Mouse (Mus musculus) liver, embryonic 14.5 days (tissue): ENCODE data around the gene Ssu72. TPM values are rescaled to one million over a fixed set of nuclear protein-coding genes. Genes with fewer than 3 reads are reported as not detected.
"Not testable (repeated sequence)": the region's sequence is repeated elsewhere in the genome, so short reads cannot be mapped to it uniquely, and the experiment has no call there.

ENCODE experiments used
- ATAC-seq: fragments of 200-750 bp; cut with Nextera tagmentation; 2 replicates; pipeline ENCODE4 v1.8.0; 2017; ENCODE audit warnings: moderate number of reproducible peaks, mild to moderate bottlenecking, moderate library complexity; ENCODE audit not compliant: insufficient read depth
- DNase-seq, 3 experiments: peaks; one replicate each; pipeline ENCODE4 v3.0.0-alpha.2; 2012 to 2013; ENCODE audit warnings: low read depth in 3 of 3, low spot score in 3 of 3
- H3K27ac ChIP-seq: fragments of 300-500 bp; sonication (generic); 2 replicates; pipeline ENCODE4 v1.5.1; 2014; ENCODE audit warnings: moderate library complexity, mild to moderate bottlenecking, control low read depth, inconsistent platforms
- H3K27me3 ChIP-seq: fragments of 300-500 bp; sonication (generic); 2 replicates; pipeline ENCODE4 v1.6.1; 2014; ENCODE audit warnings: mild to moderate bottlenecking, low read length, moderate library complexity; ENCODE audit not compliant: control insufficient read depth, insufficient read depth
- H3K36me3 ChIP-seq: fragments of 300-500 bp; sonication (generic); replicated peaks from 2 replicates; pipeline ENCODE4 v1.6.1; 2014; ENCODE audit warnings: low read depth; ENCODE audit not compliant: control insufficient read depth, insufficient read depth
- H3K4me1 ChIP-seq, 2 experiments: fragments of 200-500 bp in 1 of 2; fragments of 300-500 bp in 1 of 2; sonication (generic) in 1 of 2; replicated peaks; 2 replicates each; pipeline ENCODE4 v1.6.1; 2012 to 2014; ENCODE audit warnings: antibody characterized with exemption in 1 of 2, inconsistent platforms in 1 of 2, low read length in 1 of 2; ENCODE audit not compliant: control insufficient read depth in 2 of 2, insufficient read depth in 2 of 2
- H3K4me2 ChIP-seq: fragments of 300-500 bp; sonication (generic); 2 replicates; pipeline ENCODE4 v1.6.1; 2014; ENCODE audit warnings: low read depth, mild to moderate bottlenecking, control low read depth, moderate library complexity
- H3K4me3 ChIP-seq, 2 experiments: fragments of 200-500 bp in 1 of 2; fragments of 300-500 bp in 1 of 2; sonication (generic) in 1 of 2; 2 replicates each; pipeline ENCODE4 v1.5.1; 2012 to 2014; ENCODE audit warnings: low read depth in 2 of 2, low read length in 2 of 2, mild to moderate bottlenecking in 2 of 2, control low read depth in 1 of 2, inconsistent platforms in 1 of 2, moderate library complexity in 1 of 2; ENCODE audit not compliant: insufficient read depth in 1 of 2
- H3K9ac ChIP-seq: fragments of 300-500 bp; sonication (generic); replicated peaks from 2 replicates; pipeline ENCODE4 v1.6.1; 2014; ENCODE audit warnings: mild to moderate bottlenecking, control low read depth, moderate library complexity
- H3K9me3 ChIP-seq: fragments of 300-500 bp; sonication (generic); 2 replicates; pipeline ENCODE4 v1.6.1; 2016; ENCODE audit warnings: low read length, mixed read lengths; ENCODE audit not compliant: control insufficient read depth
- CTCF ChIP-seq: IDR thresholded peaks from 2 replicates; pipeline ENCODE4 v1.5.1; 2016; ENCODE audit warnings: antibody characterized with exemption, low read depth, control low read depth
- EP300 ChIP-seq: IDR thresholded peaks from 2 replicates; pipeline ENCODE4 v1.6.1; 2016; ENCODE audit warnings: antibody characterized with exemption, low read depth
- WGBS: fragments of 180-500 bp; shearing (Covaris S2); extraction: QIAGEN DNeasy Blood & Tissue Kit; methylation state at CpG from one replicate; pipeline ENCODE4 v1.1.7; 2014; ENCODE audit not compliant: insufficient replicate concordance; 5-methylcytosine and 5-hydroxymethylcytosine counted together
- polyA plus RNA-seq, 2 experiments: library from polyadenylated mRNA; depleted of rRNA in 1 of 2; stranded (reverse) in 1 of 2; unstranded in 1 of 2; fragments of >200 nt; fragmentation: Nextera tagmentation in 1 of 2; extraction: Ambion mirVana in 1 of 2; gene quantifications; 2 replicates each; pipeline versions ENCODE4 v1.2.1 to v1.2.3; 2012 to 2014

The Ssu72 gene
- polyA plus RNA-seq, 2 experiments = 38.6 to 56.9 TPM

DNA sequence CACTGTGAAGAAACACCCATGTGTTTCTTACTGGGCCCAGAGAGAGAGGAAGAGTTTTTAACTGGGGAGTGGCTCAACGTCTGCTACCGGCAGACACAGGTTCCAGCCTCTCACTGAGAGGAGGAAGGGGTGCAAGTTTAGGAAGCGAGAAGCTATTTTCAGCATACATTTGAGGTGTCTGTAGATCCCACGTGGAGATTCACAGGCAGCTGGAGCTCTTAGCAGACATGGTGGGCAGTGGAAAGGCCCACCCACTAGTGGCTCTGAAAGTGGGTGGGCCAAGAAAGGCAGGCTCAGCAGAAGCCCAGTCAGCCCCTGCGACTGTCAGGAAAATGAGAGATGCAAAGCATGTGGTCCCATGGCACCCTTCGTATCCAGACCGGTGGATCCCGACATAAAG lies 33.7 kb downstream of the Ssu72 start:
- TF ChIP-seq CTCF (no peak), EP300 (no peak)
- 50% methylated on average over 8 of the region's 8 CpGs for WGBS
- no peaks in the 10 kb centered on the region for H3K27me3 ChIP-seq
- no peak for DNase-seq
- no peak overlapping the region for H3K9ac ChIP-seq
- no peak overlapping the region for H3K27ac ChIP-seq
- no peak overlapping the region for H3K4me3 ChIP-seq
- H3K4me2 ChIP-seq = no peak overlapping the region
- ATAC-seq = no peak
- peaks cover 10% of the 10 kb centered on the region for H3K36me3 ChIP-seq
- H3K9me3 ChIP-seq = no peaks in the 10 kb centered on the region
- H3K4me1 ChIP-seq = peaks cover 3% of the 10 kb centered on the region in 2 experiments; a peak in 1 of 4 replicates

DNA sequence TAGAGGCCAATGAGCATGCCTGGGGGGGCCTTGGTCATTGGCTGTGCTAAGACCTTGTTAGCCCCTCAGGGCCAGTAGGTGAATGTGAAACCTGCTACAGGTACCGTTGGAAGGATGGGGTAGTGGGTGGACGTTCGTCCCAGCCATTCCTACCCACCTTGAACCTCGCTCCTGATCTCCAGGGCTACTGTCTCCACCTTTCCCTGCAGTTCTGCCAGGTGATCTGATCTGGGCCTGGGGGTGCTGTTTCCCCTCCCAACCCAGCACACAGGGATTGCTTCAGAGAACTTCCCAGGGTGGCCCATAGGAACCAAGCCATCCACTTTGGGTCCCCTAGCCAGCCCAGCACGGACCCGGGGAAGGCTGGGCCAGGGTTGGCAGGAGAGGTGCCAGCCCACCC lies 34.6 kb downstream of the Ssu72 start:
- H3K36me3 ChIP-seq = peaks cover 16% of the 10 kb centered on the region
- TF ChIP-seq EP300 (no peak), CTCF (no peak)
- no peak overlapping the region for H3K4me3 ChIP-seq
- no peaks in the 10 kb centered on the region for H3K9me3 ChIP-seq
- WGBS = 64% methylated on average over 6 of the region's 6 CpGs
- H3K27ac ChIP-seq = no peak overlapping the region
- H3K9ac ChIP-seq = no peak overlapping the region
- ATAC-seq (no peak), DNase-seq (no peak)
- no peaks in the 10 kb centered on the region for H3K27me3 ChIP-seq
- peaks cover 1 to 3% of the 10 kb centered on the region in 2 experiments; a peak in 1 of 4 replicates for H3K4me1 ChIP-seq
- H3K4me2 ChIP-seq = no peak overlapping the region

DNA sequence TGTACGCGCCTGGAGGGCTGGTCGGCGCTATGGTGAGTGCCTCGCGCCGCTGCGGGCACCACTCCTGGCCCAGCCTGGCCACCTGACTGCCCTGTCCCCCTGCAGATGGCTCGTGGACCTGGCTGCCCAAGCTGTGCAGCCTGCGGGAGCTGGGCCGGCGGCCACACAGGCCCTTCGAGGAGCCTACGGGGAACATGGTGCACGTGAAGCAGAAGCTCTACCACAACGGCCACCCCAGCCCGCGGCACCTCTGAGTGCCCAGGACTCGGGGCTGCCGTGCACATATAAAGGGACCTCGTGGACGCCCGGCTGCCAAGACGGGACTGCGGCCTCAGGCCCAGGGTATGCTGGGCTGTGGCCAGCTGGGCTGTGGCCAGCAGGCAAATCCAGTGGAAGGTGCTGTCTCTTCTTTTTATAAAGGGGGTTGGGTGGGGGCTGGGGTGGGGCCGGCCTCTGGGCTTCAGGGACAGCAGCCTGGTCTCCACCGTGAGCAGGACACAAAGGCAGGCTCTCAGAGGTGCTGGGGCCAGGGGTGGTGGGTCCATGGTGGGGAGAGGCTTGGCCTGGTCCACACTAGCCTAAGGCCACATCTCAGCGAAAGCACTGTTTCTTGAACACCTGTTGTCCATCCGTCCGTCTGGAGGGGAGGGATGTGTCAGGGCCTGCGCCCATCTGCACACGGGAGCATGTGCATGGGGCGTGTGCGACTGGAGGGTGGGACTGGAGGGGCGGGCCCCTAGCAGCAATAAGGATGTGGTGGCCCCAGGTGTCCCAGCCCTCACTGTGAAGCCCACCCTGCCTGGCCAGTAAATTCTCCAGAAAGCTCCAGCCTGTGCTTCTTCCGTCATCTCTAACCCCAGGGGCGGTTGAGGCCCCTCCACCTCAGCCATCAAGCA lies 35.4 kb downstream of the Ssu72 start:
- no peaks in the 10 kb centered on the region for H3K27me3 ChIP-seq
- DNase-seq (no peak), ATAC-seq (no peak)
- no peak overlapping the region for H3K9ac ChIP-seq
- no peak overlapping the region for H3K4me3 ChIP-seq
- peaks cover 20% of the 10 kb centered on the region for H3K36me3 ChIP-seq
- H3K4me1 ChIP-seq = 0 out of 4 replicates have a peak, but pooled peaks cover 0 to 3% of the 10 kb centered on the region in 2 experiments
- WGBS = 82% methylated on average over 37 of the region's 37 CpGs
- H3K4me2 ChIP-seq = no peak overlapping the region
- no peak overlapping the region for H3K27ac ChIP-seq
- no peaks in the 10 kb centered on the region for H3K9me3 ChIP-seq
- TF ChIP-seq EP300 (no peak), CTCF (no peak)

DNA sequence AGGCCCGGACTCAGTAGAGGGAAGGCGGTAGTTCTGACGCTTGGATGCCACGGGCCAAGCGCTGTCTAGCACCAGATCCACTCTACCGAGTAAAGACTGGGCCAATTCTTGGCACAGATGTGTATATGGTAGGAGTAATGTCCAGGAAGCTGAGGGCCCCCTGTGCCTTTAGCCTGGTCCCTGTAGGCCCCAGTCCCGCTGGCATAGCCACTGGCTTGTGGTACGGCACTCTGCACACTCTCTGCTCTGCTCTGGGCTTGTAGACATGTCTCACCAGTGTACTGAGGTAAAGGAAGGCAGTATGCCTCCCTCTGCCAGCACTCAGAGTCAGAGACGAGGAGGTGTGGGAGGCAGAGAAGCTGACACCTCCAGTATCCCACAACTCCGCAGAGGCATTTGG lies 36.1 kb downstream of the Ssu72 start:
- not testable (repeated sequence) for H3K27ac ChIP-seq, ATAC-seq, DNase-seq, H3K4me3 ChIP-seq, H3K27me3 ChIP-seq, H3K4me1 ChIP-seq, H3K9me3 ChIP-seq, H3K4me2 ChIP-seq, H3K9ac ChIP-seq
- H3K36me3 ChIP-seq = peaks cover 20% of the 10 kb centered on the region
- WGBS = 89% methylated on average over 10 of the region's 10 CpGs

DNA sequence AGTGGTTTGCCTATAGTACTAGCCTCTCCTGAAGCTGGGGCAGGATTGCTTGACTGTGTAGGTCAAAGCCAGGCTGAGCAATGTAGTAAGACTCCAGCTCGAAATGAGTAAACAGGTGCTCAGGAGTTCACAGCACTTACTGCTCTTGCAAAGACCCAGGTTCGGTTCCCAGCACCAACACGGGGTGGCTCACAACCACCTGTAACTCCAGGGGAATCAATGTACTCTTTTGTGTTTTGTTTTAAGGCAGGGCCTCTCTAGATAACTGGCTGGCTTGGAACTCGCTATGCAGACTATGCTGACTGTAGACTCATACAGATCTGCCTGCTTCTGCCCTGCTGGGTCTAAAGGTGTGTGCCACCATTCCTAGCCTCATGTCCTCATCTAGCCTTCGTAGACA lies 38.1 kb downstream of the Ssu72 start:
- 76% methylated on average over 5 of the region's 5 CpGs for WGBS
- H3K4me1 ChIP-seq = no peaks in the 10 kb centered on the region
- DNase-seq (no peak), ATAC-seq (no peak)
- no peak overlapping the region for H3K4me2 ChIP-seq
- TF ChIP-seq CTCF = no peak
- no peak for TF ChIP-seq EP300
- no peaks in the 10 kb centered on the region for H3K27me3 ChIP-seq
- no peak overlapping the region for H3K27ac ChIP-seq
- no peak overlapping the region for H3K4me3 ChIP-seq
- H3K9me3 ChIP-seq = no peaks in the 10 kb centered on the region
- H3K9ac ChIP-seq = no peak overlapping the region
- H3K36me3 ChIP-seq = peaks cover 28% of the 10 kb centered on the region
